22 mouse cellular contexts compared by ENCODE assay signal in genomic region chr14:61106404-61106803, GRCm38 (mm10). TPM values are rescaled to one million over a fixed set of nuclear protein-coding genes. Genes with fewer than 3 reads are reported as not detected.
DNase-seq lines count a peak whose midpoint lies in the region; ATAC-seq and TF ChIP-seq lines count a peak whose summit lies in the region.
"Had no signal": no experiment of that assay in that cellular context is flagged by ENCODE, and none has a peak within 500 bp of the region (broad histone marks: within the 10 kb centered on the region; RNA-seq: fewer than 3 reads in every experiment).

No protein-coding gene starts in this region.

- 64% methylated on average over 8 of the region's 8 CpGs for WGBS in lung, embryonic 14.5 days
- 50% methylated on average over 8 of the region's 8 CpGs for WGBS in stomach, embryonic 16.5 days

- no peaks in the 10 kb centered on the region for H3K9me3 ChIP-seq in lung, embryonic 14.5 days (ENCODE audit: low read depth, low read length)
- H3K9me3 ChIP-seq in stomach, embryonic 16.5 days (replicated peaks; ENCODE audit: control insufficient read depth, low read length): no peaks in the 10 kb centered on the region
- H3K9me3 ChIP-seq: embryonic facial prominence, embryonic 15.5 days; heart, embryonic 13.5 days; intestine, embryonic 15.5 days; limb, embryonic 12.5 days had no signal

- no peak overlapping the region for H3K4me3 ChIP-seq in lung, embryonic 14.5 days (ENCODE audit: low read depth, low read length)
- H3K4me3 ChIP-seq in stomach, embryonic 16.5 days (replicated peaks; ENCODE audit: low read length): no peak overlapping the region
- H3K4me3 ChIP-seq: embryonic facial prominence, embryonic 15.5 days; heart, embryonic 13.5 days; intestine, embryonic 15.5 days; limb, embryonic 12.5 days had no signal

- H3K27me3 ChIP-seq in lung, embryonic 14.5 days (ENCODE audit: insufficient read depth, low read length): no peaks in the 10 kb centered on the region
- H3K27me3 ChIP-seq in stomach, embryonic 16.5 days (ENCODE audit: control insufficient read depth, insufficient read depth, low read length): no peaks in the 10 kb centered on the region
- H3K27me3 ChIP-seq: embryonic facial prominence, embryonic 15.5 days; intestine, embryonic 15.5 days had no signal

- no peak for ATAC-seq in lung, embryonic 14.5 days (ENCODE audit: insufficient read depth)
- ATAC-seq in stomach, embryonic 16.5 days (ENCODE audit: insufficient read depth, low FRiP score): peak; percentile 66; the same call in 1 of the 2 replicates
- ATAC-seq: intestine, embryonic 15.5 days; midbrain, embryonic 16.5 days had no signal

- no peaks in the 10 kb centered on the region for H3K36me3 ChIP-seq in lung, embryonic 14.5 days (ENCODE audit: insufficient read depth)
- H3K36me3 ChIP-seq in stomach, embryonic 16.5 days (ENCODE audit: control insufficient read depth, insufficient read depth, low read length): no peaks in the 10 kb centered on the region
- H3K36me3 ChIP-seq: embryonic facial prominence, embryonic 15.5 days; heart, embryonic 13.5 days; intestine, embryonic 15.5 days; limb, embryonic 12.5 days had no signal

- H3K4me2 ChIP-seq in lung, embryonic 14.5 days: no peak overlapping the region
- no peak overlapping the region for H3K4me2 ChIP-seq in stomach, embryonic 16.5 days (ENCODE audit: low read depth, low read length)
- H3K4me2 ChIP-seq: embryonic facial prominence, embryonic 15.5 days; heart, embryonic 13.5 days; hindbrain, embryonic 14.5 days; intestine, embryonic 15.5 days; limb, embryonic 12.5 days had no signal

- DNase-seq in adrenal gland, postnatal 10 days: peak; percentile 13
- DNase-seq in adrenal gland, postnatal 36 days: no peak
- peak; percentile 42 for DNase-seq in lung, embryonic 14.5 days
- DNase-seq in lung, postnatal 25 days (ENCODE audit: low spot score): no peak
- peak; percentile 19 to 20 for DNase-seq in urinary bladder, adult 18-20 months (ENCODE audit: low spot score in 2 of 2)
- DNase-seq in urinary bladder, postnatal 4 days (ENCODE audit: low spot score in 2 of 2): no peak
- no peak for DNase-seq in left cerebral cortex, postnatal 14 days (ENCODE audit: low spot score in 2 of 2)
- DNase-seq: adrenal gland, adult 8-10 months; cerebellum, adult 11-12 months; cerebellum, postnatal 36 days; heart, adult 18-20 months; kidney, adult 9 months; kidney, postnatal 25 days; right cerebral cortex, adult 18-20 months; thymus, adult 2 months had no signal

- no peak overlapping the region for H3K9ac ChIP-seq in lung, embryonic 14.5 days
- no peak overlapping the region for H3K9ac ChIP-seq in stomach, embryonic 16.5 days (ENCODE audit: low read length)
- H3K9ac ChIP-seq: embryonic facial prominence, embryonic 15.5 days; heart, embryonic 13.5 days; hindbrain, embryonic 14.5 days; intestine, embryonic 15.5 days; limb, embryonic 12.5 days had no signal

- no peak overlapping the region for H3K27ac ChIP-seq in lung, embryonic 14.5 days (ENCODE audit: low read depth)
- peak overlapping the region; percentile 42; the same call in 1 of the 2 replicates for H3K27ac ChIP-seq in stomach, embryonic 16.5 days (ENCODE audit: low read length)
- H3K27ac ChIP-seq: embryonic facial prominence, embryonic 15.5 days; heart, embryonic 13.5 days; hindbrain, embryonic 14.5 days; intestine, embryonic 15.5 days; limb, embryonic 12.5 days had no signal

- intact Hi-C loops in left cerebral cortex, postnatal 14 days (cut with DNase I): no loop called here

- TF ChIP-seq CTCF in lung, embryonic 14.5 days (IDR thresholded peaks at IDR 0.05; ENCODE audit: low read depth): no peak

- H3K4me1 ChIP-seq in lung, embryonic 14.5 days (ENCODE audit: insufficient read depth): peaks cover 5% of the 10 kb centered on the region; the same call in 1 of the 2 replicates
- peaks cover 5% of the 10 kb centered on the region; the same call in 1 of the 2 replicates for H3K4me1 ChIP-seq in stomach, embryonic 16.5 days (ENCODE audit: control insufficient read depth, insufficient read depth, low read length)
- H3K4me1 ChIP-seq: heart, embryonic 13.5 days; intestine, embryonic 15.5 days; limb, embryonic 12.5 days had no signal

RNA-seq across cellular contexts. Expression of gene Sacs, which starts 31.9 kb away (rescaled TPM):
- total RNA-seq in adrenal gland, postnatal 10 days (2021): 10 to 100 TPM in 1 of 2 experiments, 1 to 10 TPM in 1; 8.6 to 15.4 TPM
- total RNA-seq in adrenal gland, postnatal 36 days (2021): 1 to 10 TPM; 7.0 to 8.8 TPM
- 3.6 and 3.8 TPM in 2 replicates for polyA plus RNA-seq in lung, embryonic 14.5 days (2014; fragmentation: Nextera tagmentation; extraction: Ambion mirVana)
- 1.9 and 2.4 TPM in 2 replicates for polyA plus RNA-seq in stomach, embryonic 16.5 days (2015; fragmentation: Nextera tagmentation; extraction: Ambion mirVana)
- total RNA-seq in left cerebral cortex, postnatal 14 days (2021): 10 to 100 TPM; 56.6 to 62.7 TPM

Comparison
In these comparisons a context has a peak if more than half of its experiments do, and no peak if none do; other contexts are left out.
1. DNase-seq: peak in adrenal gland, postnatal 10 days (single experiment), lung, embryonic 14.5 days (single experiment) and urinary bladder, adult 18-20 months (2 of 2); none in adrenal gland, postnatal 36 days (0 of 2), lung, postnatal 25 days (single experiment), urinary bladder, postnatal 4 days (0 of 2) and left cerebral cortex, postnatal 14 days (0 of 2).